Mouse (Mus musculus) ES-Bruce4 (cell line): ENCODE results near the gene Taf8.
A peak's percentile ranks its signal among the peaks of the same experiment; 100 is the strongest.

ENCODE experiments used
- CTCF ChIP-seq: IDR thresholded peaks from one replicate; pipeline ENCODE4 v1.8.1; 2011; ENCODE audit warnings: low read depth, low read length
- EP300 ChIP-seq: IDR thresholded peaks from 2 replicates; pipeline ENCODE4 v1.6.1; 2011; ENCODE audit warnings: low read depth, low read length; ENCODE audit not compliant: insufficient read depth
- POLR2A ChIP-seq: IDR thresholded peaks from one replicate; pipeline ENCODE4 v1.8.1; 2011; ENCODE audit warnings: low read length; ENCODE audit not compliant: insufficient read depth

DNA sequence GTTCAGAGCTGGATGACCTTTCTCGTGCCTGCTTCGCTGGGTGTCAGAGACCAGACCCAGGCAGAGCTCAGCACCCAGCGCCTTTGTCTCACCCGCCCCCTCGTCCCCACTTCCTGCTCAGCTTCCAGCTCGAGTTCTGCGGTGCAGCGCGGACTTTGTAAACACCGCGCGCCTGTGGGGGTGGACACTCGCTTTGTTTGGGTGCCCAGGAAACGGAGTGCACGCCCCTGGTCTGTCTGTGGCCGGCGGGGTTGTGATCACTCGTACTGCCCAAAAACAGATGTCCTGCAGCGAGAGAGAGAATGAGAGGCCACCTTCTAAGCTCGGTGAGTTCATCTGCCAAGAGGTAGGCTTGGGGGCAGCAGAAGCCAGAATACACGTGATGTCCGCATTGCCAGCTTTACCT, 2.9 kb upstream of the Taf8 start, which contains the start of gene Ccnd3:
- TF ChIP-seq POLR2A = no peak
- TF ChIP-seq CTCF = no peak
- TF ChIP-seq EP300 = 0 out of 2 replicates have a peak, but pooled peaks have one; percentile 5
